Mouse (Mus musculus): ENCODE results near the gene Lgr4. TPM values are rescaled to one million over a fixed set of nuclear protein-coding genes. Genes with fewer than 3 reads are reported as not detected.

Lgr4 gene
- total and polyA plus RNA-seq, 3 experiments: 0.98 to 12.1 (median 7.1) TPM

- H3K9me3 ChIP-seq (replicated peaks): no peaks in the 10 kb centered on the region
- TF ChIP-seq CTCF (IDR thresholded peaks at IDR 0.05; ENCODE audit: low read depth, low read length): peak; percentile 83
- no peak for TF ChIP-seq GATA1 (IDR thresholded peaks at IDR 0.05; ENCODE audit: borderline replicate concordance, low read length)
- peaks cover 32% of the 10 kb centered on the region for H3K36me3 ChIP-seq (replicated peaks)
- no peak overlapping the region for H3K4me3 ChIP-seq (ENCODE audit: low read depth, low read length)
- ATAC-seq (ENCODE audit: extremely low read depth, insufficient number of reproducible peaks, low FRiP score, poor library complexity, severe bottlenecking) (peak; percentile 73), DNase-seq (ENCODE audit: low spot score) (no peak)
- H3K27me3 ChIP-seq (ENCODE audit: insufficient read depth, low read length): no peaks in the 10 kb centered on the region
- H3K4me1 ChIP-seq (ENCODE audit: insufficient read depth, low read depth, low read length): peaks cover 16% of the 10 kb centered on the region
Measured at GRCm38 (mm10) chr2:109904171-109904821, 13.2 kb upstream of the Lgr4 start.

- no peak for DNase-seq (ENCODE audit: low spot score)
- Histone ChIP-seq H3K27me3 (ENCODE audit: insufficient read depth, low read length) (no peaks in the 10 kb centered on the region), H3K4me1 (ENCODE audit: insufficient read depth, low read depth, low read length) (peaks cover 19% of the 10 kb centered on the region), H3K9me3 (replicated peaks) (no peaks in the 10 kb centered on the region), H3K4me3 (ENCODE audit: low read depth, low read length) (peak overlapping the region; percentile 42; the same call in 1 of the 2 replicates), H3K36me3 (replicated peaks) (no peaks in the 10 kb centered on the region)
- TF ChIP-seq CTCF (IDR thresholded peaks at IDR 0.05; ENCODE audit: low read depth, low read length) (no peak), GATA1 (IDR thresholded peaks at IDR 0.05; ENCODE audit: borderline replicate concordance, low read length) (no peak)
- ATAC-seq (ENCODE audit: extremely low read depth, insufficient number of reproducible peaks, low FRiP score, poor library complexity, severe bottlenecking): 0 out of 2 replicates have a peak, but pooled peaks have one; percentile 50
Measured at GRCm38 (mm10) chr2:109909122-109909521, 8.3 kb upstream of the Lgr4 start.

- H3K9me3 ChIP-seq (replicated peaks): no peaks in the 10 kb centered on the region
- TF ChIP-seq GATA1 (IDR thresholded peaks at IDR 0.05; ENCODE audit: borderline replicate concordance, low read length): no peak
- TF ChIP-seq CTCF (IDR thresholded peaks at IDR 0.05; ENCODE audit: low read depth, low read length): no peak
- no peak for TF ChIP-seq POLR2AphosphoS5 (IDR thresholded peaks at IDR 0.05; ENCODE audit: insufficient replicate concordance, low read depth, low read length)
- no peak for TF ChIP-seq GATA2 (IDR thresholded peaks at IDR 0.05; ENCODE audit: borderline replicate concordance, low read depth, low read length)
- TF ChIP-seq TAL1 (conservative IDR thresholded peaks at IDR 0.05; ENCODE audit: low read depth, low read length): no peak
Measured at GRCm38 (mm10) chr2:109912216-109912615, 5.2 kb upstream of the Lgr4 start.

GRCm38 (mm10) chr2:109912766-109913165, 4.7 kb upstream of the Lgr4 start:
- H3K4me3 ChIP-seq (ENCODE audit: low read depth, low read length): no peak overlapping the region
- no peak for TF ChIP-seq POLR2AphosphoS5 (IDR thresholded peaks at IDR 0.05; ENCODE audit: insufficient replicate concordance, low read depth, low read length)
- TF ChIP-seq CTCF (IDR thresholded peaks at IDR 0.05; ENCODE audit: low read depth, low read length): no peak
- no peak for TF ChIP-seq GATA2 (IDR thresholded peaks at IDR 0.05; ENCODE audit: borderline replicate concordance, low read depth, low read length)
- ATAC-seq (ENCODE audit: extremely low read depth, insufficient number of reproducible peaks, low FRiP score, poor library complexity, severe bottlenecking) (no peak), DNase-seq (ENCODE audit: low spot score) (no peak)
- peaks cover 30% of the 10 kb centered on the region for H3K4me1 ChIP-seq (ENCODE audit: insufficient read depth, low read depth, low read length)
- H3K27me3 ChIP-seq (ENCODE audit: insufficient read depth, low read length): no peaks in the 10 kb centered on the region
- H3K36me3 ChIP-seq (replicated peaks): no peaks in the 10 kb centered on the region
- H3K9me3 ChIP-seq (replicated peaks): no peaks in the 10 kb centered on the region

More at GRCm38 (mm10) chr2:109912216-109912615, 5.2 kb upstream of the Lgr4 start:
- H3K36me3 ChIP-seq (replicated peaks): no peaks in the 10 kb centered on the region
- H3K4me3 ChIP-seq (ENCODE audit: low read depth, low read length): no peak overlapping the region
- DNase-seq (ENCODE audit: low spot score): no peak
- no peaks in the 10 kb centered on the region for H3K27me3 ChIP-seq (ENCODE audit: insufficient read depth, low read length)
- peaks cover 29% of the 10 kb centered on the region for H3K4me1 ChIP-seq (ENCODE audit: insufficient read depth, low read depth, low read length)
- no peak for ATAC-seq (ENCODE audit: extremely low read depth, insufficient number of reproducible peaks, low FRiP score, poor library complexity, severe bottlenecking)

- Histone ChIP-seq H3K36me3 (replicated peaks) (no peaks in the 10 kb centered on the region), H3K27me3 (ENCODE audit: insufficient read depth, low read length) (no peaks in the 10 kb centered on the region), H3K4me3 (ENCODE audit: low read depth, low read length) (no peak overlapping the region), H3K4me1 (ENCODE audit: insufficient read depth, low read depth, low read length) (peaks cover 30% of the 10 kb centered on the region), H3K9me3 (replicated peaks) (no peaks in the 10 kb centered on the region)
- ATAC-seq (ENCODE audit: extremely low read depth, insufficient number of reproducible peaks, low FRiP score, poor library complexity, severe bottlenecking): no peak
- TF ChIP-seq CTCF (IDR thresholded peaks at IDR 0.05; ENCODE audit: low read depth, low read length) (no peak), TAL1 (conservative IDR thresholded peaks at IDR 0.05; ENCODE audit: low read depth, low read length) (no peak), GATA1 (IDR thresholded peaks at IDR 0.05; ENCODE audit: borderline replicate concordance, low read length) (no peak), POLR2AphosphoS5 (IDR thresholded peaks at IDR 0.05; ENCODE audit: insufficient replicate concordance, low read depth, low read length) (no peak), GATA2 (IDR thresholded peaks at IDR 0.05; ENCODE audit: borderline replicate concordance, low read depth, low read length) (no peak)
- DNase-seq (ENCODE audit: low spot score): no peak
Measured at GRCm38 (mm10) chr2:109913241-109913640, 4.2 kb upstream of the Lgr4 start.

- no peak for DNase-seq (ENCODE audit: low spot score)
- peaks cover 31% of the 10 kb centered on the region for H3K4me1 ChIP-seq (ENCODE audit: insufficient read depth, low read depth, low read length)
- H3K36me3 ChIP-seq (replicated peaks): no peaks in the 10 kb centered on the region
- no peaks in the 10 kb centered on the region for H3K9me3 ChIP-seq (replicated peaks)
- no peak for TF ChIP-seq GATA2 (IDR thresholded peaks at IDR 0.05; ENCODE audit: borderline replicate concordance, low read depth, low read length)
- TF ChIP-seq GATA1 (IDR thresholded peaks at IDR 0.05; ENCODE audit: borderline replicate concordance, low read length): no peak
- TF ChIP-seq TAL1 (conservative IDR thresholded peaks at IDR 0.05; ENCODE audit: low read depth, low read length): no peak
- no peak for TF ChIP-seq CTCF (IDR thresholded peaks at IDR 0.05; ENCODE audit: low read depth, low read length)
- no peak for TF ChIP-seq POLR2AphosphoS5 (IDR thresholded peaks at IDR 0.05; ENCODE audit: insufficient replicate concordance, low read depth, low read length)
- no peaks in the 10 kb centered on the region for H3K27me3 ChIP-seq (ENCODE audit: insufficient read depth, low read length)
- H3K4me3 ChIP-seq (ENCODE audit: low read depth, low read length): no peak overlapping the region
- ATAC-seq (ENCODE audit: extremely low read depth, insufficient number of reproducible peaks, low FRiP score, poor library complexity, severe bottlenecking): no peak
Measured at GRCm38 (mm10) chr2:109914601-109915000, 2.8 kb upstream of the Lgr4 start.
